Mouse (Mus musculus) MEL (cell line): ENCODE measurements around the gene Ets1.
A peak's percentile ranks its signal among the peaks of the same experiment; 100 is the strongest.

Experiments
- BHLHE40 ChIP-seq: IDR thresholded peaks from 2 replicates; pipeline ENCODE4 v1.6.1; 2012; ENCODE audit warnings: low read depth, mild to moderate bottlenecking, inconsistent platforms, low read length, improper control_type of control experiment, borderline replicate concordance
- CTCF ChIP-seq, 3 experiments: IDR thresholded peaks in 2 of 3; conservative IDR thresholded peaks in 1 of 3; 2 replicates each; pipeline ENCODE4 v1.5.1; 2011 to 2012; ENCODE audit warnings: low read length in 3 of 3, low read depth in 2 of 3, mild to moderate bottlenecking in 2 of 3, improper control_type of control experiment in 1 of 3, inconsistent platforms in 1 of 3, mixed read lengths in 1 of 3, moderate library complexity in 1 of 3; ENCODE audit not compliant: control insufficient read depth in 1 of 3, insufficient read depth in 1 of 3, poor library complexity in 1 of 3, severe bottlenecking in 1 of 3
- E2F4 ChIP-seq: IDR thresholded peaks from 2 replicates; pipeline ENCODE4 v1.6.1; 2011; ENCODE audit warnings: low read depth, low read length, improper control_type of control experiment, borderline replicate concordance
- GATA1 ChIP-seq: IDR thresholded peaks from 2 replicates; pipeline ENCODE4 v1.6.1; 2011; ENCODE audit warnings: low read depth, low read length, improper control_type of control experiment
- POLR2A ChIP-seq, 2 experiments: IDR thresholded peaks; 2 replicates each; pipeline ENCODE4 v1.6.1; 2011 to 2012; ENCODE audit warnings: low read length in 2 of 2, mild to moderate bottlenecking in 2 of 2, control low read depth in 1 of 2, improper control_type of control experiment in 1 of 2, low read depth in 1 of 2, moderate library complexity in 1 of 2; ENCODE audit not compliant: control insufficient read depth in 1 of 2, insufficient read depth in 1 of 2, poor library complexity in 1 of 2
- TCF12 ChIP-seq: IDR thresholded peaks from 2 replicates; pipeline ENCODE4 v1.6.1; 2014; ENCODE audit warnings: low read depth, mild to moderate bottlenecking, inconsistent platforms, low read length, improper control_type of control experiment, moderate library complexity
- USF1 ChIP-seq: IDR thresholded peaks from 2 replicates; pipeline ENCODE4 v1.6.1; 2014; ENCODE audit warnings: low read depth, mild to moderate bottlenecking, inconsistent platforms, low read length, improper control_type of control experiment, moderate library complexity
- ZKSCAN1 ChIP-seq: IDR thresholded peaks from 2 replicates; pipeline ENCODE4 v1.6.1; 2012; ENCODE audit warnings: low read depth, mild to moderate bottlenecking, inconsistent platforms, low read length, improper control_type of control experiment, moderate library complexity
- ZNF384 ChIP-seq: IDR thresholded peaks from 2 replicates; pipeline ENCODE4 v1.6.1; 2012; ENCODE audit warnings: low read depth, mild to moderate bottlenecking, inconsistent platforms, low read length, improper control_type of control experiment

- TF ChIP-seq TCF12 (peak; percentile 68), CTCF (IDR thresholded peaks at IDR 0.05 in 2 of 3, conservative IDR thresholded peaks at IDR 0.05 in 1 of 3; ENCODE audit: control insufficient read depth in 1 of 3, insufficient read depth in 1 of 3, low read depth in 2 of 3, low read length in 3 of 3, poor library complexity in 1 of 3, severe bottlenecking in 1 of 3) (no peak), USF1 (no peak), ZKSCAN1 (no peak), BHLHE40 (no peak), ZNF384 (no peak), POLR2A (IDR thresholded peaks at IDR 0.05; ENCODE audit: control insufficient read depth in 1 of 2, insufficient read depth in 1 of 2, low read depth in 1 of 2, low read length in 2 of 2, poor library complexity in 1 of 2) (no peak), GATA1 (peak; percentile 42; the same call in 1 of the 2 replicates), E2F4 (no peak)
Observed at GRCm38 (mm10) chr9:32671970-32672859, 36.2 kb downstream of the Ets1 start.
